Mouse (Mus musculus): Measurements from ENCODE around the gene Map3k20.

Map3k20 gene

GRCm38 (mm10) chr2:72320661-72321060, 35.2 kb downstream of the Map3k20 start:
- no peak for DNase-seq (ENCODE audit: low read depth, low spot score)

- DNase-seq (ENCODE audit: low read depth, low spot score), result no peak
Measured at GRCm38 (mm10) chr2:72321591-72321990, 36.2 kb downstream of the Map3k20 start.

- DNase-seq (ENCODE audit: low read depth, low spot score), result no peak
Measured at GRCm38 (mm10) chr2:72322681-72323353, 37.4 kb downstream of the Map3k20 start.

- DNase-seq (ENCODE audit: low read depth, low spot score), result no peak
Measured at GRCm38 (mm10) chr2:72324436-72324835, 39.0 kb downstream of the Map3k20 start.

GRCm38 (mm10) chr2:72326491-72326890, 41.1 kb downstream of the Map3k20 start:
- DNase-seq (ENCODE audit: low read depth, low spot score), result no peak

GRCm38 (mm10) chr2:72328435-72328834, 43.0 kb downstream of the Map3k20 start:
- DNase-seq (ENCODE audit: low read depth, low spot score), result no peak

- no peak for DNase-seq (ENCODE audit: low read depth, low spot score)
Measured at GRCm38 (mm10) chr2:72330955-72331481, 45.6 kb downstream of the Map3k20 start.

- no peak for DNase-seq (ENCODE audit: low read depth, low spot score)
Measured at GRCm38 (mm10) chr2:72332067-72332466, 46.6 kb downstream of the Map3k20 start.

GRCm38 (mm10) chr2:72333210-72333609, 47.8 kb downstream of the Map3k20 start:
- DNase-seq (ENCODE audit: low read depth, low spot score), result no peak

- no peak for DNase-seq (ENCODE audit: low read depth, low spot score)
Measured at GRCm38 (mm10) chr2:72336840-72337239, 51.4 kb downstream of the Map3k20 start.

GRCm38 (mm10) chr2:72345281-72345680, 59.8 kb downstream of the Map3k20 start:
- no peak for DNase-seq (ENCODE audit: low read depth, low spot score)

GRCm38 (mm10) chr2:72351329-72351728, 65.9 kb downstream of the Map3k20 start:
- DNase-seq (ENCODE audit: low read depth, low spot score), result no peak

GRCm38 (mm10) chr2:72351776-72352175, 66.3 kb downstream of the Map3k20 start:
- no peak for DNase-seq (ENCODE audit: low read depth, low spot score)

- no peak for DNase-seq (ENCODE audit: low read depth, low spot score)
Measured at GRCm38 (mm10) chr2:72352756-72353155, 67.3 kb downstream of the Map3k20 start.

GRCm38 (mm10) chr2:72356471-72356870, 71.0 kb downstream of the Map3k20 start:
- no peak for DNase-seq (ENCODE audit: low read depth, low spot score)

GRCm38 (mm10) chr2:72361572-72361971, 76.1 kb downstream of the Map3k20 start:
- DNase-seq (ENCODE audit: low read depth, low spot score), result no peak

GRCm38 (mm10) chr2:72363449-72363848, 78.0 kb downstream of the Map3k20 start:
- DNase-seq (ENCODE audit: low read depth, low spot score), result no peak

GRCm38 (mm10) chr2:72365930-72366329, 80.5 kb downstream of the Map3k20 start:
- no peak for DNase-seq (ENCODE audit: low read depth, low spot score)

- no peak for DNase-seq (ENCODE audit: low read depth, low spot score)
Measured at GRCm38 (mm10) chr2:72366503-72366902, 81.1 kb downstream of the Map3k20 start.

GRCm38 (mm10) chr2:72367850-72368249, 82.4 kb downstream of the Map3k20 start:
- no peak for DNase-seq (ENCODE audit: low read depth, low spot score)

- no peak for DNase-seq (ENCODE audit: low read depth, low spot score)
Measured at GRCm38 (mm10) chr2:72369140-72369600, 83.7 kb downstream of the Map3k20 start.

GRCm38 (mm10) chr2:72372136-72372535, 86.7 kb downstream of the Map3k20 start:
- DNase-seq (ENCODE audit: low read depth, low spot score), result no peak

GRCm38 (mm10) chr2:72374076-72374475, 88.6 kb downstream of the Map3k20 start:
- DNase-seq (ENCODE audit: low read depth, low spot score), result no peak
